Mouse (Mus musculus): ENCODE measurements around the gene BC052040. TPM values are rescaled to one million over a fixed set of nuclear protein-coding genes. Genes with fewer than 3 reads are reported as not detected.
A peak's percentile ranks its signal among the peaks of the same experiment; 100 is the strongest.

The BC052040 gene
- polyA plus RNA-seq, 1 experiment from 2014 or later, result 16.7 TPM

DNA sequence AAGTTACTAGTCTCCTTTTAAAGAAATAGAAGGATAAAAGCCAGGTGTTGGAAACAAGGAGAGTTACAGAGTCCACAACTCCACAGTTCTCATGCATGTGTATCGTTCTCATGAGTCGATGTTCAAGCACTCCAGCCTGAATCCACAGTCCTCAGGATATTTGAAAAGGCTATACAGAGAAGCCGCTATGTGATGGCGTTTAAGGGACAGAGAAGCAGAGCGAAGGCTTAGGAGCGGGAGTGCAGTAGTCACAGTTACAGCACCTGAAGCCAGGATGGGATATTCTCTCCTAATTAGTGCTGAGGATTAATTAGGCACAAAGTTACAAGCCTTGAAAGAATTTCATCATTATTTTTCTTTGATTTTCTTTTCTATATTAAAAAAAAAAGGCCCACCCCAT is 143.2 kb downstream of the BC052040 start:
- 83% methylated on average over 6 of the region's 6 CpGs for WGBS
- Histone ChIP-seq H3K9me3 (no peaks in the 10 kb centered on the region), H3K4me1 (replicated peaks) (peaks cover 34% of the 10 kb centered on the region), H3K27me3 (no peaks in the 10 kb centered on the region), H3K4me2 (no peak overlapping the region), H3K9ac (no peak overlapping the region), H3K36me3 (0 out of 2 replicates have a peak, but pooled peaks cover 4% of the 10 kb centered on the region), H3K4me3 (no peak overlapping the region), H3K27ac (0 out of 2 replicates have a peak overlapping the region, but pooled peaks have one; percentile 35)
- no peak for ATAC-seq (ENCODE audit: low FRiP score)

DNA sequence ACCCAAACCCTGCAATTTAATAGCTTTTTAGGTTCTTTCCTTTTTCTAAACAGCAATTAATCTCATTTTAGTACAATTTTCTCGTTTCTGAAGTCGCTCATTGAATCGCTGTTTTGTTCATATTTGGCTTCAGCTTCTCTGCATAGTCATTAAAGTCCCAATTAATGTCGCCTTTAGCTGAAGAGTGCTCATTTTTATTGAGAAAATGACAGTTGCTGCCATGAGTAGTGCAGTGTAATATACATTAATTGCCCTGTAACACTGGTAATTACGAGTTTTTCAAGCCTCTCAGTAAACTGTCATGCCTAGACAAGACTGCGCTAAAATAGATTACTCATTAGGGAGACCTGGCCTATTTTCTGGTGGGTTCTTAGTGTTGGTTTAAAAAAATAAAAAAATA is 144.0 kb downstream of the BC052040 start:
- ATAC-seq (ENCODE audit: low FRiP score), result no peak
- H3K4me1 ChIP-seq (replicated peaks), result peaks cover 37% of the 10 kb centered on the region
- H3K27ac ChIP-seq, result 0 out of 2 replicates have a peak overlapping the region, but pooled peaks have one; percentile 59
- no peak overlapping the region for H3K4me2 ChIP-seq
- H3K9me3 ChIP-seq, result no peaks in the 10 kb centered on the region
- no peak overlapping the region for H3K9ac ChIP-seq
- H3K36me3 ChIP-seq, result 0 out of 2 replicates have a peak, but pooled peaks cover 4% of the 10 kb centered on the region
- no peaks in the 10 kb centered on the region for H3K27me3 ChIP-seq
- 45% methylated on average over 6 of the region's 6 CpGs for WGBS
- H3K4me3 ChIP-seq, result no peak overlapping the region

DNA sequence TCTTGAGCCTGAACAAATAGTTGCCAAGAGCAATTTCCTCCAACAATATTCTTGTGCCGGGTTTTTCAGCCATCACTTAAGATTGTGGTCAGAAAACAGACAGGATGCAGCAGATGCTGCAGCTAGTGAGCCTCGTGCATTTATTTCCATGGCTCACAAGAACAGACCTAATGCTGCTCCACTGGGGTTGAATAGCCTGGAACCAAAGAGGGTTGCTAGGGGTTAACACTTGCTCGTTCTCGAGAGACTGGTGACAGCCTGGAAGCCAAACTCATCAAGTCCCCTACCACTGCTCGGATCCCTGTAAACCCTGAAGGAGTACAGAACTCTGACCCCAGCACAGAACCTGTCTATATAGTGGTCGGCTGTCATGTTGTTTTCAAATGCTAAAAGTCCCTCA is 144.4 kb downstream of the BC052040 start:
- Histone ChIP-seq H3K27me3 (no peaks in the 10 kb centered on the region), H3K36me3 (no peaks in the 10 kb centered on the region), H3K27ac (peak overlapping the region; percentile 59), H3K9me3 (no peaks in the 10 kb centered on the region), H3K9ac (no peak overlapping the region), H3K4me1 (replicated peaks) (peaks cover 42% of the 10 kb centered on the region), H3K4me2 (no peak overlapping the region), H3K4me3 (no peak overlapping the region)
- ATAC-seq (ENCODE audit: low FRiP score), result no peak
- 19% methylated on average over 6 of the region's 6 CpGs for WGBS

DNA sequence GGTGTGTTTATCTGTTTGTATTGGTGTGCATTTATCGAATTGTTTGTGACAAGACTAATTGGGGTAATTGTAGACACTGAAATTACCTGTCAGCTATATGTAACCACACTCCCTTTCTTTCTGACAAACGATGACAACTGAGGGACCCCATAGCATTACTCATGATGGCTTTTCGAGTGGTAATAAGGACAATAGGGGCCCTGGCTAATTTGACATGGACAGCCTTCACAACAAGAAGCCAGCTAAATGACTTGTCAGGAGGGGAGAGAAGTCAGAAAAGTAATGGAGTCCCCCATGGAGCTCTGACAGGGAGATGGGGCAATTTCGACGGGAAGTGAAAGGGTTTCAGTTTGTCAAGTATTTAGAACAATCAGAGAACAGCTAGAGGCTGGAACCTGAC is 145.3 kb downstream of the BC052040 start:
- 0 out of 2 replicates have a peak overlapping the region, but pooled peaks have one; percentile 59 for H3K27ac ChIP-seq
- H3K9ac ChIP-seq, result no peak overlapping the region
- H3K4me3 ChIP-seq, result no peak overlapping the region
- no peaks in the 10 kb centered on the region for H3K36me3 ChIP-seq
- ATAC-seq (ENCODE audit: low FRiP score), result no peak
- no peaks in the 10 kb centered on the region for H3K27me3 ChIP-seq
- no peak overlapping the region for H3K4me2 ChIP-seq
- H3K9me3 ChIP-seq, result no peaks in the 10 kb centered on the region
- H3K4me1 ChIP-seq (replicated peaks), result peaks cover 41% of the 10 kb centered on the region
- 34% methylated on average over 5 of the region's 5 CpGs for WGBS

DNA sequence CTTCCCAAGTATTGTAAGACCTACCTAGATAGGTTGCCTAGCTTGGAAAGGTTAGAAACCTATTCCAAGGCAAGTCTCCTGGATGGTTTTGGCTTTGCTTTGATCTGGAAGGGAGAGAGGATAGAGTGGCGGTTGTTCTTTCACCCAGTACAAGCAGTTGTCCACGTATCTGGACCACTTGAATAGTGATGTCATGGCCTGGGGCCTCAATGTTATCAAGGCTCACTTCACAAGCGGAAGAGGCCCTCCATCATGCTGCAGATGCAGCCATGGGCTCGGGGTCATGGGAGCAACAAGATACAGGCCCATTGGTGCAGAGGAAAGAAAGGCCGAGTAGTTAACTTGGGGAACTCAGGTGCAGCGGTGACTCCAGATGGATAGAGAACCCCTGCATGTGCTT is 147.1 kb downstream of the BC052040 start:
- Histone ChIP-seq H3K4me1 (replicated peaks) (peaks cover 39% of the 10 kb centered on the region), H3K27me3 (no peaks in the 10 kb centered on the region), H3K9me3 (no peaks in the 10 kb centered on the region), H3K4me2 (no peak overlapping the region), H3K36me3 (no peaks in the 10 kb centered on the region), H3K9ac (no peak overlapping the region), H3K4me3 (no peak overlapping the region), H3K27ac (no peak overlapping the region)
- WGBS, result 92% methylated on average over 6 of the region's 6 CpGs
- no peak for ATAC-seq (ENCODE audit: low FRiP score)

DNA sequence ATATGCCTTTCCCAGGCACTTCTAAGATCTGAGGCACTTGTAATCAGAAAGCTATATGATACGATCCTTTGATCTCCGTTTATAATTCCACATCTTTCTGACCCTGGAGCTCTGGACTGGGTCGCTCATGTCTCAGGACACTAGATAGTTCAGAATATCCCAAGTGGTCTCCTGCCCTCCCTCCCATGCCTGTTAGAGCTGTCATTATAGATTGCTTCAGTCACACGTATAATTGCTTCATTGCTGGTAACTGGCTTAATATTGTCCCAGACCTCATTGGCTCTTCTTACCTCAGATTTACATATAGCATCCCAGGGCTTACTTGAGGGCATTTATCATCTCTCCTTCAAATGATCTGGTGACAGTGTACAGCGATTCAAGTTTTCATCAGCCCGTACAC is 149.0 kb downstream of the BC052040 start:
- ATAC-seq (ENCODE audit: low FRiP score), result no peak
- H3K4me3 ChIP-seq, result no peak overlapping the region
- H3K9me3 ChIP-seq, result no peaks in the 10 kb centered on the region
- no peaks in the 10 kb centered on the region for H3K36me3 ChIP-seq
- H3K27me3 ChIP-seq, result no peaks in the 10 kb centered on the region
- 62% methylated on average over 6 of the region's 6 CpGs for WGBS
- H3K4me2 ChIP-seq, result no peak overlapping the region
- peak overlapping the region; percentile 55 for H3K27ac ChIP-seq
- peaks cover 26% of the 10 kb centered on the region for H3K4me1 ChIP-seq (replicated peaks)
- H3K9ac ChIP-seq, result no peak overlapping the region

DNA sequence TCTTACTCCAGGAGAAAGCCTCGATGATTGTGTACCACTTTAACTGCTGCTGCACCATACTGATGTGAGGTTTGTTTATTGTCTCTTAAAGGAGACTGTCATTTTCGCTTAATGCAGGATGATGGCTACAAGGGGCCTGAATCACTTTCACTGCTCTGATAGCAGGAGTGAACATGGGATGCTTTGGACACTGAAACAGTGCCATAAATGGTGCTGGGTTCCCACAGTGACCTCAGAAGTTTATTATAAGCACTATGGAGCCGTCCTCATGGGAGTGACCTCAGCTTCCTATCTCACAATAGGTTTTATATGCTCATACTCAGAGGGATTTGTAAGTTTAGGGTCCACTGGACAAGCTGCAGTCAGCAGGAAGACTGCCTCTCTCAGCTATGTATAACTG is 149.7 kb downstream of the BC052040 start:
- Histone ChIP-seq H3K27ac (peak overlapping the region; percentile 55; the same call in 1 of the 2 replicates), H3K36me3 (no peaks in the 10 kb centered on the region), H3K4me1 (replicated peaks) (peaks cover 19% of the 10 kb centered on the region), H3K4me2 (no peak overlapping the region), H3K4me3 (no peak overlapping the region), H3K27me3 (no peaks in the 10 kb centered on the region), H3K9ac (no peak overlapping the region), H3K9me3 (no peaks in the 10 kb centered on the region)
- ATAC-seq (ENCODE audit: low FRiP score), result no peak
- WGBS, result 82% methylated on average over 3 of the region's 3 CpGs

DNA sequence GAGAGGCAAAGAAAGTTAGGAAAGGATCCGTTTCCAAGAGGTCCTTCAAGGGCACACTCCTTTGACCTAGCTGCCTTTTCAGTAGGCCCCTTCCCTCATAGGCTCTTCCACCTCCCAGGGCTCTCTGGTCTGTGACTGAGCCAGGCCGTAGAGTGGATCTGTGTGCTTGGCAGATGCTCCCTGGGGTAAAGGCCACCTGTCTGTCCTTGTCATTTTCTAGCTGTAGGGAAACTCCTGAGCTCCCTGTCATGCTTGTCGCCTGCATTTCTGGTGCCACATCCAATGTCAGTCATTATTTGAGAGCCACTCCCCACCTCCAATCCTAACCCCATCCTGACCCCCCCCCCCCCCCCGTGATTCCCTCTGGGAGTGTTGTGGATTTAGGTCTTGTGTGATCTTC is 151.1 kb downstream of the BC052040 start:
- 69% methylated on average over 4 of the region's 4 CpGs for WGBS
- Histone ChIP-seq H3K9me3 (no peaks in the 10 kb centered on the region), H3K36me3 (no peaks in the 10 kb centered on the region), H3K4me3 (no peak overlapping the region), H3K27ac (no peak overlapping the region), H3K4me2 (no peak overlapping the region), H3K4me1 (replicated peaks) (peaks cover 8% of the 10 kb centered on the region), H3K9ac (no peak overlapping the region), H3K27me3 (no peaks in the 10 kb centered on the region)
- no peak for ATAC-seq (ENCODE audit: low FRiP score)

DNA sequence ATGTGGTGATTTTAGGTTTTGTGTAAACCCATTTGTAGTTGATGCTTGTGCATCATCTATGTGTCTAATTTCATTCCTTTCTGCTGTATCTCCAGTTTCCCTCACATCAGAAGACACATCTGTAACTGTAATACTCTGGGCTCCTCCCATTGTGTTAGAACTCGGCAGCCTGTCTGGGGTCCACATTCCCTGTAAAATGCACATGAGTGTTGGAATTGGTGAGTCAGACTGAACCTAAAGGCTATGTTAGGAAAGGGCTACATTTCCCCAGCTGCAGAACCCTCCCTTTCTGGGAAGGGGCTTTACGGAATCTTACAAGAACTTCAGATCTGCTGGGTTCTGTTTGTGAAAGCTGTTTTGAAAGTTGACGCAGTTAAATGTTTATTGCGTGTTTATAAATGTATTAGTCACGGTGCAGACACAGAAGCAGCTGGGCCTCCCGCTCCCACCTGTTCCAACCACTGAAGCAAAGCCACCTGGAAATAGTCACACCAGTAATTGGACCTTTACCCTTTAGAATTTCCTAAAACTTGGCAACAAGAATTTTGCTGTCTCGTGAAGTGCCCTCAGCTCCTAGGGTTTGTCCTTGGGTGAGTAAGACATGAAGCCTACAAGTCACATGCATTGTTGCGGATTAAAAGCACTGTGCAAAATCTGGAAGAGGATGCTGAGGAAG is 151.6 kb downstream of the BC052040 start:
- Histone ChIP-seq H3K4me3 (no peak overlapping the region), H3K9ac (no peak overlapping the region), H3K27me3 (no peaks in the 10 kb centered on the region), H3K4me1 (replicated peaks) (peaks cover 8% of the 10 kb centered on the region), H3K36me3 (no peaks in the 10 kb centered on the region), H3K4me2 (no peak overlapping the region), H3K9me3 (no peaks in the 10 kb centered on the region), H3K27ac (no peak overlapping the region)
- 90% methylated on average over 8 of the region's 8 CpGs for WGBS
- ATAC-seq (ENCODE audit: low FRiP score), result no peak

DNA sequence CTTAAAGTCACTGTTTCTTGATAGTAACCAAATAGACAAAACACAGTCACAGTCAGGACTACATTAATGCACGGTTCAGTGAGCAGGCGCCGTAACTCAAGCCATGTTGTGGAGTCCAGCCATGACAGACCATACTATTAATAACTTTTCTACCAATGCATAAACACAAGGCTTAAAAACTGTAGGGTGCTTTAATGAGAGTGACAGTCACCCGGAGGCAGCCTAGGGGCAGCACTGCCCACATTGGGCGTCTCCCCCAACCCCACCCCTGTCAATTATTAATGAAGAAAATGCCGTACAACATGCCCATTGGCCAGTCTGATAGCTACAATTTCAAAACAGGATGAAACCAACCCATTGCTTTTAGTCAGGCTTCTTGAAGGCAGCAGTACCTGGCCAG is 153.3 kb downstream of the BC052040 start:
- Histone ChIP-seq H3K4me3 (no peak overlapping the region), H3K36me3 (no peaks in the 10 kb centered on the region), H3K27me3 (no peaks in the 10 kb centered on the region), H3K27ac (no peak overlapping the region), H3K9ac (no peak overlapping the region), H3K4me2 (no peak overlapping the region), H3K9me3 (no peaks in the 10 kb centered on the region), H3K4me1 (replicated peaks) (peaks cover 8% of the 10 kb centered on the region)
- 90% methylated on average over 6 of the region's 6 CpGs for WGBS
- no peak for ATAC-seq (ENCODE audit: low FRiP score)

DNA sequence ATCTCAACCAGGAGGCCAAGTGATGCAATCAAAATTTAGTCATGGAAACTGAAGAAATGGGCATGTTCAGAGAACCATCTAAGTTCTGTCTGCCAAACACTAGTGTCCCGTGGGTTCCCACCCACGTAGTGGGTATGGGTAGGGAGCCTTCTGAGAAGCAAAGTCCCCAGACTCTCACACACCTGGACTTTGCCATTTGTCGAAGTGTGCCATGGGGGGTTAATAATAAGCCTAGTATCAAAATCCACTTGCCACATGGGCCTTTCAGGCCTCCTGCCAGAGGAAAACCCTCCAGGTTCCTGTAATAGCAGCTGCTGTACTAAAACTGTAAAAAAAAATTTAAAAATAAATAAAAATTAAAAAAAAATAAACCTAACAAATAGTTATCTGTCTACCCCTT is 154.9 kb downstream of the BC052040 start:
- Histone ChIP-seq H3K27me3 (no peaks in the 10 kb centered on the region), H3K9me3 (no peaks in the 10 kb centered on the region), H3K4me2 (no peak overlapping the region), H3K36me3 (no peaks in the 10 kb centered on the region), H3K9ac (no peak overlapping the region), H3K27ac (no peak overlapping the region), H3K4me1 (replicated peaks) (no peaks in the 10 kb centered on the region), H3K4me3 (no peak overlapping the region)
- 90% methylated on average over 3 of the region's 3 CpGs for WGBS
- ATAC-seq (ENCODE audit: low FRiP score), result no peak

DNA sequence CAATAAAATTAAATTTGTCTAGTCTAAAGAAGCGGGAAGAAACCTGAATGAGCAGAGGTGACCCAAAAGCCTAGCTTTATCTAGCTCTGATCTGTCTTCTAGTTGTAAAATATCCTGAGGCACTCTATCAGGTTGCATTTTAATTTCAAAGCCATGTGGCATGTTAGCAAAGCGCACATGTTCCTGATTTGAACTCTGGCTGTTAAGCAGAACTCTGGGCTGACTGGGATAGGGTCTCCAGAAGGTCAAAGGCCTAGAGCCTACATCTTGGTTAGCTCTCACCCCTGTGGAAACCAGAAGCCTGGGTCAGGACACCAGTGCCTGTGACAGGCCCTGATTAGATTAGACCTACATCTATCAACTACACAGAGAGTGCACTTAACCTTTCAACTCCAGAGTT is 156.4 kb downstream of the BC052040 start:
- no peak overlapping the region for H3K27ac ChIP-seq
- H3K9me3 ChIP-seq, result no peaks in the 10 kb centered on the region
- ATAC-seq (ENCODE audit: low FRiP score), result no peak
- H3K4me1 ChIP-seq (replicated peaks), result no peaks in the 10 kb centered on the region
- no peak overlapping the region for H3K9ac ChIP-seq
- no peaks in the 10 kb centered on the region for H3K36me3 ChIP-seq
- H3K4me3 ChIP-seq, result no peak overlapping the region
- no peaks in the 10 kb centered on the region for H3K27me3 ChIP-seq
- H3K4me2 ChIP-seq, result no peak overlapping the region
- WGBS, result 77% methylated on average over 2 of the region's 2 CpGs

DNA sequence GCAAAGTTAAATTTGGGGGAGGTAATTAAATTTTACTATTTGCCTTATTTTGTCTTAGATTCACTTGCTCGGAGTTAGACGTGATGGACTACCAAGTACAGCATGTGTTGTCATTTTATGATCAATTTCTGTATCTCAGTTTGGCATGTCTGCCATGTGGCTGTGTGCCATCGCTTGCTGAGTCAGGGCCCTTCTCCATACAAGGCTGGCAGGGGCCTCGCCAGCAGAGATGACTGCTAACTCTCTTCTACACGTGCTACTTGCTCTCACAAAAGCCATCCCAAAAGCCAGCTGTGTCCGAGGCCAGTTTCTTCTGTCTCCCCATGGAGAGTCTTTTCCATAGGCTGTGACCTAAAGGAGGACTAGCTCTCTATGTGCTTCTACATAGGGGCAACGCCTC is 160.5 kb downstream of the BC052040 start:
- WGBS, result 87% methylated on average over 7 of the region's 7 CpGs
- no peaks in the 10 kb centered on the region for H3K9me3 ChIP-seq
- H3K4me1 ChIP-seq (replicated peaks), result no peaks in the 10 kb centered on the region
- H3K4me3 ChIP-seq, result no peak overlapping the region
- H3K27ac ChIP-seq, result no peak overlapping the region
- no peak for ATAC-seq (ENCODE audit: low FRiP score)
- no peaks in the 10 kb centered on the region for H3K36me3 ChIP-seq
- no peaks in the 10 kb centered on the region for H3K27me3 ChIP-seq
- H3K9ac ChIP-seq, result no peak overlapping the region
- H3K4me2 ChIP-seq, result no peak overlapping the region
